ENCODE assay signal across 31 mouse cellular contexts in genomic region chr4:137569873-137570272, GRCm38 (mm10). TPM values are rescaled to one million over a fixed set of nuclear protein-coding genes. Genes with fewer than 3 reads are reported as not detected.
DNase-seq lines count a peak whose midpoint lies in the region; ATAC-seq lines count a peak whose summit lies in the region.
"Had no signal": no experiment of that assay in that cellular context is flagged by ENCODE, and none has a peak within 500 bp of the region (broad histone marks: within the 10 kb centered on the region; RNA-seq: fewer than 3 reads in every experiment).

No protein-coding gene starts in this region.

- no peaks in the 10 kb centered on the region for H3K9me3 ChIP-seq in kidney, embryonic 15.5 days (replicated peaks)
- no peaks in the 10 kb centered on the region for H3K9me3 ChIP-seq in embryonic facial prominence, embryonic 15.5 days (replicated peaks)
- H3K9me3 ChIP-seq: embryonic facial prominence, embryonic 12.5 days; heart, embryonic 13.5 days; hindbrain, embryonic 15.5 days; intestine, embryonic 15.5 days; liver, embryonic 13.5 days had no signal

- 50% methylated on average over 9 of the region's 9 CpGs for WGBS in kidney, embryonic 15.5 days
- 75% methylated on average over 9 of the region's 9 CpGs for WGBS in embryonic facial prominence, embryonic 15.5 days

- H3K9ac ChIP-seq in kidney, embryonic 15.5 days = no peak overlapping the region
- no peak overlapping the region for H3K9ac ChIP-seq in embryonic facial prominence, embryonic 15.5 days
- H3K9ac ChIP-seq: embryonic facial prominence, embryonic 12.5 days; heart, embryonic 13.5 days; hindbrain, embryonic 15.5 days; intestine, embryonic 15.5 days; liver, embryonic 13.5 days had no signal

- H3K4me1 ChIP-seq in kidney, embryonic 15.5 days = peaks cover 13% of the 10 kb centered on the region
- no peaks in the 10 kb centered on the region for H3K4me1 ChIP-seq in embryonic facial prominence, embryonic 15.5 days
- H3K4me1 ChIP-seq: embryonic facial prominence, embryonic 12.5 days; heart, embryonic 13.5 days; hindbrain, embryonic 15.5 days; intestine, embryonic 15.5 days; liver, embryonic 13.5 days had no signal

- H3K4me2 ChIP-seq in kidney, embryonic 15.5 days = no peak overlapping the region
- H3K4me2 ChIP-seq in embryonic facial prominence, embryonic 15.5 days (replicated peaks) = no peak overlapping the region
- H3K4me2 ChIP-seq: embryonic facial prominence, embryonic 12.5 days; heart, embryonic 13.5 days; hindbrain, embryonic 15.5 days; intestine, embryonic 15.5 days; liver, embryonic 13.5 days had no signal

- no peak for DNase-seq in kidney, adult 18-20 months
- DNase-seq in ES-CJ7 (ENCODE audit: low read depth, low spot score) = peak; percentile 38
- DNase-seq in R1 (ENCODE audit: low read depth, low spot score) = peak; percentile 49
- no peak for DNase-seq in MN1 (ENCODE audit: low spot score)
- no peak for DNase-seq in right cerebral cortex, postnatal 14 days
- DNase-seq: adrenal gland, postnatal 25 days; cerebellum, adult 9-10 months; gastrocnemius, postnatal 10 days; heart, postnatal 4 days; kidney, postnatal 10 days; layer of hippocampus, postnatal 36 days; liver, embryonic 13.5 days; lung, adult 2 months; right cerebral cortex, postnatal 4 days; thymus, adult 2 months; thymus, postnatal 4 days had no signal

- no peak overlapping the region for H3K27ac ChIP-seq in kidney, embryonic 15.5 days
- H3K27ac ChIP-seq in embryonic facial prominence, embryonic 15.5 days (replicated peaks) = no peak overlapping the region
- H3K27ac ChIP-seq: embryonic facial prominence, embryonic 12.5 days; heart, embryonic 13.5 days; hindbrain, embryonic 15.5 days; intestine, embryonic 15.5 days; layer of hippocampus, adult 2 months; liver, embryonic 13.5 days; macrophage had no signal

- peaks cover 70% of the 10 kb centered on the region for H3K36me3 ChIP-seq in kidney, embryonic 15.5 days
- H3K36me3 ChIP-seq in embryonic facial prominence, embryonic 15.5 days = peaks cover 60% of the 10 kb centered on the region
- H3K36me3 ChIP-seq: hindbrain, embryonic 15.5 days had no signal

- ATAC-seq in kidney, embryonic 15.5 days (replicated peaks; ENCODE audit: low FRiP score) = 0 out of 2 replicates have a peak, but pooled peaks have one; percentile 54
- ATAC-seq in embryonic facial prominence, embryonic 15.5 days (ENCODE audit: insufficient number of reproducible peaks, low FRiP score, low TSS enrichment, low read depth) = 0 out of 2 replicates have a peak, but pooled peaks have one; percentile 15
- ATAC-seq: forebrain, embryonic 16.5 days; intestine, embryonic 15.5 days; midbrain, embryonic 16.5 days had no signal

- H3K27me3 ChIP-seq in kidney, embryonic 15.5 days = no peaks in the 10 kb centered on the region
- no peaks in the 10 kb centered on the region for H3K27me3 ChIP-seq in embryonic facial prominence, embryonic 15.5 days
- H3K27me3 ChIP-seq: embryonic facial prominence, embryonic 12.5 days; heart, embryonic 13.5 days; hindbrain, embryonic 15.5 days; intestine, embryonic 15.5 days; liver, embryonic 13.5 days had no signal

- H3K4me3 ChIP-seq in kidney, embryonic 15.5 days (replicated peaks) = no peak overlapping the region
- H3K4me3 ChIP-seq in embryonic facial prominence, embryonic 15.5 days (replicated peaks) = no peak overlapping the region
- H3K4me3 ChIP-seq: embryonic facial prominence, embryonic 12.5 days; heart, embryonic 13.5 days; hindbrain, embryonic 15.5 days; intestine, embryonic 15.5 days; layer of hippocampus, adult 2 months; liver, embryonic 13.5 days had no signal

RNA-seq across cellular contexts. Expression of gene Ldlrad2, which starts 4.5 kb away (rescaled TPM):
- polyA plus RNA-seq in kidney, embryonic 15.5 days (2015; fragmentation: Nextera tagmentation; extraction: Ambion mirVana) = not detected in 2 replicates
- polyA plus RNA-seq in embryonic facial prominence, embryonic 15.5 days (2015; fragmentation: Nextera tagmentation; extraction: Ambion mirVana) = 0.75 and 1.1 TPM in 2 replicates
- polyA plus RNA-seq: C2C12; cortical plate, adult 2 months; embryonic facial prominence, embryonic 12.5 days; forebrain, embryonic 16.5 days; heart, embryonic 13.5 days; intestine, embryonic 15.5 days; limb, embryonic 14.5 days; liver, embryonic 13.5 days; lung, adult 2 months; macrophage; midbrain, embryonic 16.5 days; neural tube, embryonic 14.5 days; stomach, embryonic 14.5 days; thymus, adult 2 months had no signal

RNA-seq across cellular contexts. Expression of gene Usp48, which starts 23.7 kb away (rescaled TPM):
- 64.8 and 72.9 TPM in 2 replicates for polyA plus RNA-seq in kidney, embryonic 15.5 days (2015; fragmentation: Nextera tagmentation; extraction: Ambion mirVana)
- polyA plus RNA-seq in embryonic facial prominence, embryonic 15.5 days (2015; fragmentation: Nextera tagmentation; extraction: Ambion mirVana) = 70.6 and 71.4 TPM in 2 replicates

Comparison
In these comparisons a context has a peak if more than half of its experiments do, and no peak if none do; other contexts are left out.
1. DNase-seq: peak in ES-CJ7 (single experiment) and R1 (single experiment); none in kidney, adult 18-20 months (single experiment), MN1 (single experiment) and right cerebral cortex, postnatal 14 days (single experiment).